Mouse (Mus musculus) 416B (cell line): ENCODE measurements at regions not wholly inside any gene's neighbourhood (a gene's known extent, or its start where the extent isn't known, plus 50 kb on each side); places are given as distances from the start of the nearest gene placed in this dataset.
A peak's percentile ranks its signal among the peaks of the same experiment; 100 is the strongest.

Source experiments
- DNase-seq: peaks from one replicate; pipeline ENCODE4 v3.0.0; 2011; ENCODE audit warnings: low read depth

GRCm38 (mm10) chr2:160421216-160421911 is 54.5 kb upstream of the Mafb start:
- DNase-seq: no peak

GRCm38 (mm10) chr2:160424491-160424890 is 57.6 kb upstream of the Mafb start:
- DNase-seq: no peak

- DNase-seq: no peak
Measured at GRCm38 (mm10) chr2:160427431-160427830, 60.6 kb upstream of the Mafb start.

- no peak for DNase-seq
Measured at GRCm38 (mm10) chr2:160433252-160433651, 66.4 kb upstream of the Mafb start.

GRCm38 (mm10) chr2:160434701-160435100 is 67.8 kb upstream of the Mafb start:
- peak; percentile 7 for DNase-seq

GRCm38 (mm10) chr2:160435622-160436021 is 68.8 kb upstream of the Mafb start:
- peak; percentile 73 for DNase-seq

- no peak for DNase-seq
Measured at GRCm38 (mm10) chr2:160439028-160439427, 72.2 kb upstream of the Mafb start.

GRCm38 (mm10) chr2:160440236-160440635 is 73.4 kb upstream of the Mafb start:
- DNase-seq: no peak

GRCm38 (mm10) chr2:160451057-160451456 is 84.2 kb upstream of the Mafb start:
- no peak for DNase-seq

GRCm38 (mm10) chr2:160451481-160452238 is 84.8 kb upstream of the Mafb start:
- peak; percentile 21 for DNase-seq

GRCm38 (mm10) chr2:160452239-160452530 is 85.3 kb upstream of the Mafb start:
- DNase-seq: no peak

- DNase-seq: no peak
Measured at GRCm38 (mm10) chr2:160452730-160453129, 85.9 kb upstream of the Mafb start.

- no peak for DNase-seq
Measured at GRCm38 (mm10) chr2:160455617-160456016, 88.8 kb upstream of the Mafb start.

GRCm38 (mm10) chr2:160456681-160457080 is 89.8 kb upstream of the Mafb start:
- peak; percentile 55 for DNase-seq

GRCm38 (mm10) chr2:160471561-160471960 is 104.7 kb upstream of the Mafb start:
- no peak for DNase-seq

- DNase-seq: no peak
Measured at GRCm38 (mm10) chr2:160476181-160476580, 109.3 kb upstream of the Mafb start.

- no peak for DNase-seq
Measured at GRCm38 (mm10) chr2:160479240-160479639, 112.4 kb upstream of the Mafb start.

GRCm38 (mm10) chr2:160485097-160485496 is 118.2 kb upstream of the Mafb start:
- no peak for DNase-seq

- no peak for DNase-seq
Measured at GRCm38 (mm10) chr2:160485515-160485914, 118.7 kb upstream of the Mafb start.

GRCm38 (mm10) chr2:160499726-160500125 is 132.9 kb upstream of the Mafb start:
- no peak for DNase-seq

GRCm38 (mm10) chr2:160502901-160503300 is 136.0 kb upstream of the Mafb start:
- DNase-seq: no peak

- DNase-seq: no peak
Measured at GRCm38 (mm10) chr2:160503597-160504393, 136.9 kb upstream of the Mafb start.

- DNase-seq: no peak
Measured at GRCm38 (mm10) chr2:160504394-160504657, 137.5 kb upstream of the Mafb start.
